Mouse (Mus musculus) testis, adult 2 months (tissue): ENCODE measurements around the gene Olfm2.

Experiments
- CTCF ChIP-seq: fragments of 200-500 bp; IDR thresholded peaks from 2 replicates; pipeline ENCODE4 v1.5.1; 2012; ENCODE audit warnings: low read depth, mild to moderate bottlenecking, inconsistent platforms, low read length, moderate library complexity; ENCODE audit not compliant: control insufficient read depth, insufficient read depth, insufficient replicate concordance
- POLR2A ChIP-seq: fragments of 200-500 bp; IDR thresholded peaks from 2 replicates; pipeline ENCODE4 v1.6.1; 2012; ENCODE audit warnings: low read depth, mild to moderate bottlenecking, inconsistent platforms, low read length, moderate library complexity; ENCODE audit not compliant: control insufficient read depth

DNA sequence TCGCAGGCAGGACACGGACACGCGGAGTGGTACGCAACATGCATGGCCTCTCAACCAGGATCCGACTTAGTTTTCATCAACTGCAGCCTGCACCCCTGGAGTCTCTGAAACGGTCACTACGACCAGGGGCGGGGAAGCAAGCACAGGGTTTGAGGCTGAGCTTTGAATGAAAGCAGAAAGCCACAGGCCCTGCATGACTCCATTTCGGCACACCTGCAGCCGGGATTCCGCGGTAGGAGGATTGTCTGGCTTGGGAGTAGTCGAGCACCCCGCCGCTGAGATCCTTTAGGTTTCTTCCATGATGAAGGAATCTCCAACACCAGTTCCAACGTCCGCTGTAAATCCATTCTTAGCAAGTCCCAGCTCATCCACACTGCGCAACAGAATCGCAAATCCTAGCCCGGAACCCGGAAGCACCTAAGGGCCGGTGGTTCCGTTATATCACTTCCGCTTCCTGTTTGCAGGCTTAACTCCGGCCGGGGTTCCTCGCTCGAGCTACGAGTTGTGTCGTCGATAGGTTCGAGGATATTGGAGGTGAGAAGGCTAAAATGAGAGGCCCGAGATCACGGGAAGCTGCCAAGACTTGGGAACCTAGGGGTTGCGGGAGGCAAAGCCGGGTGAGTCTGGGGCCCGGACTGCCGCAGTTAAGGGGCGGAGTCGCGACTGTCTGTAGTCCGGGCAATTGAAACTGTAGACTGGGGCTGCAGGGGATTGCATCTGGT is 101.6 kb downstream of the Olfm2 start, which contains the start of gene Fbxl12:
- peak; percentile 69 for TF ChIP-seq POLR2A
- TF ChIP-seq CTCF = no peak
